Mouse (Mus musculus) kidney, postnatal 25 days (tissue): ENCODE data around the gene Pacrg.

Experiments
- DNase-seq, 2 experiments: peaks; one replicate each; pipeline ENCODE4 v3.0.0; 2021; ENCODE audit warnings: mixed read lengths in 2 of 2

The Pacrg gene

GRCm38 (mm10) chr17:10399706-10400105, 440.4 kb downstream of the Pacrg start:
- no peak for DNase-seq

GRCm38 (mm10) chr17:10398871-10399270, 441.2 kb downstream of the Pacrg start:
- no peak for DNase-seq

- DNase-seq = no peak
Measured at GRCm38 (mm10) chr17:10397924-10398627, 442.0 kb downstream of the Pacrg start.

GRCm38 (mm10) chr17:10397336-10397735, 442.8 kb downstream of the Pacrg start:
- DNase-seq = no peak

GRCm38 (mm10) chr17:10396863-10397262, 443.2 kb downstream of the Pacrg start:
- no peak for DNase-seq

GRCm38 (mm10) chr17:10394855-10395254, 445.3 kb downstream of the Pacrg start:
- no peak for DNase-seq

- no peak for DNase-seq
Measured at GRCm38 (mm10) chr17:10393766-10394165, 446.3 kb downstream of the Pacrg start.

GRCm38 (mm10) chr17:10392342-10393034, 447.6 kb downstream of the Pacrg start:
- no peak for DNase-seq

- peak; percentile 62 to 81 for DNase-seq
Measured at GRCm38 (mm10) chr17:10390232-10391172, 449.6 kb downstream of the Pacrg start.

- DNase-seq = no peak
Measured at GRCm38 (mm10) chr17:10389740-10390139, 450.4 kb downstream of the Pacrg start.

GRCm38 (mm10) chr17:10386548-10386947, 453.6 kb downstream of the Pacrg start:
- no peak for DNase-seq

- DNase-seq = no peak
Measured at GRCm38 (mm10) chr17:10383406-10383805, 456.7 kb downstream of the Pacrg start.

GRCm38 (mm10) chr17:10378467-10379175, 461.5 kb downstream of the Pacrg start:
- DNase-seq = no peak

GRCm38 (mm10) chr17:10377606-10378005, 462.5 kb downstream of the Pacrg start:
- no peak for DNase-seq

- no peak for DNase-seq
Measured at GRCm38 (mm10) chr17:10374316-10374715, 465.8 kb downstream of the Pacrg start.

GRCm38 (mm10) chr17:10373727-10374126, 466.4 kb downstream of the Pacrg start:
- no peak for DNase-seq

GRCm38 (mm10) chr17:10372001-10372785, 467.9 kb downstream of the Pacrg start:
- DNase-seq = peak; percentile 22 to 49

- DNase-seq = peak in 1 of 2 experiments; percentile 21
Measured at GRCm38 (mm10) chr17:10371472-10371871, 468.6 kb downstream of the Pacrg start.

- no peak for DNase-seq
Measured at GRCm38 (mm10) chr17:10370660-10371130, 469.4 kb downstream of the Pacrg start.

- no peak for DNase-seq
Measured at GRCm38 (mm10) chr17:10369961-10370659, 470.0 kb downstream of the Pacrg start.

- peak; percentile 15 to 52 for DNase-seq
Measured at GRCm38 (mm10) chr17:10367044-10367443, 473.1 kb downstream of the Pacrg start.
